Mouse (Mus musculus) embryonic facial prominence, embryonic 11.5 days (tissue): ENCODE measurements around the gene Smc3. TPM values are rescaled to one million over a fixed set of nuclear protein-coding genes. Genes with fewer than 3 reads are reported as not detected.
A peak's percentile ranks its signal among the peaks of the same experiment; 100 is the strongest.
"Not testable (repeated sequence)": the region's sequence is repeated elsewhere in the genome, so short reads cannot be mapped to it uniquely, and the experiment has no call there.

ENCODE experiments used
- ATAC-seq: fragments of 200-750 bp; cut with Nextera tagmentation; replicated peaks from 2 replicates; pipeline ENCODE4 v1.8.0; 2017; ENCODE audit warnings: low read depth; ENCODE audit not compliant: insufficient number of reproducible peaks, low FRiP score, low TSS enrichment
- DNase-seq: peaks from one replicate; pipeline ENCODE4 v3.0.0-alpha.2; 2015; ENCODE audit warnings: low spot score
- H3K27ac ChIP-seq: fragments of 300-500 bp; sonication (generic); replicated peaks from 2 replicates; pipeline ENCODE4 v1.5.1; 2014; ENCODE audit warnings: mild to moderate bottlenecking, low read depth, low read length, control low read depth
- H3K27me3 ChIP-seq: fragments of 300-500 bp; sonication (generic); 2 replicates; pipeline ENCODE4 v1.6.1; 2014; ENCODE audit warnings: mild to moderate bottlenecking, low read length, moderate library complexity, mixed read lengths; ENCODE audit not compliant: control insufficient read depth, insufficient read depth
- H3K36me3 ChIP-seq: fragments of 300-500 bp; sonication (generic); replicated peaks from 2 replicates; pipeline ENCODE4 v1.6.1; 2014; ENCODE audit warnings: low read depth, mild to moderate bottlenecking, low read length, moderate library complexity, mixed read lengths; ENCODE audit not compliant: control insufficient read depth, insufficient read depth
- H3K4me1 ChIP-seq: fragments of 300-500 bp; sonication (generic); 2 replicates; pipeline ENCODE4 v1.6.1; 2014; ENCODE audit warnings: low read length, mixed read lengths; ENCODE audit not compliant: control insufficient read depth, insufficient read depth
- H3K4me2 ChIP-seq: fragments of 300-500 bp; sonication (generic); 2 replicates; pipeline ENCODE4 v1.6.1; 2014; ENCODE audit warnings: low read depth, mild to moderate bottlenecking, control low read depth, low read length, moderate library complexity
- H3K4me3 ChIP-seq: fragments of 300-500 bp; sonication (generic); 2 replicates; pipeline ENCODE4 v1.5.1; 2014; ENCODE audit warnings: low read depth, low read length, control low read depth
- H3K9ac ChIP-seq: fragments of 300-500 bp; sonication (generic); replicated peaks from 2 replicates; pipeline ENCODE4 v1.6.1; 2014; ENCODE audit warnings: mild to moderate bottlenecking, control low read depth, low read length
- H3K9me3 ChIP-seq: fragments of 300-500 bp; sonication (generic); replicated peaks from 2 replicates; pipeline ENCODE4 v1.6.1; 2016; ENCODE audit warnings: mild to moderate bottlenecking, low read length, inconsistent platforms, mixed read lengths; ENCODE audit not compliant: control insufficient read depth
- WGBS: fragments of 180-500 bp; shearing (Covaris S2); extraction: QIAGEN DNeasy Blood & Tissue Kit; methylation state at CpG from one replicate; pipeline ENCODE4 v1.1.7; 2014; 5-methylcytosine and 5-hydroxymethylcytosine counted together
- polyA plus RNA-seq: library from polyadenylated mRNA; unstranded; fragments of >200 nt; fragmentation: Nextera tagmentation; extraction: Ambion mirVana; gene quantifications from 2 replicates; pipeline ENCODE4 v1.2.1, GENCODE M21; 2014

Smc3 gene
- polyA plus RNA-seq, 1 experiment from 2014 or later = 103 TPM

- H3K27me3 ChIP-seq = no peaks in the 10 kb centered on the region
- H3K9ac ChIP-seq = no peak overlapping the region
- no peaks in the 10 kb centered on the region for H3K4me1 ChIP-seq
- WGBS = 45% methylated on average over 10 of the region's 10 CpGs
- H3K27ac ChIP-seq = no peak overlapping the region
- no peaks in the 10 kb centered on the region for H3K9me3 ChIP-seq
- ATAC-seq (peak; percentile 77; the same call in 1 of the 2 replicates), DNase-seq (peak; percentile 88)
- no peak overlapping the region for H3K4me3 ChIP-seq
- H3K4me2 ChIP-seq = no peak overlapping the region
- H3K36me3 ChIP-seq = peaks cover 3% of the 10 kb centered on the region
Measured at GRCm38 (mm10) chr19:53648802-53649236, 48.6 kb downstream of the Smc3 start.

GRCm38 (mm10) chr19:53649361-53649760, 49.2 kb downstream of the Smc3 start:
- no peak overlapping the region for H3K4me2 ChIP-seq
- H3K9me3 ChIP-seq = no peaks in the 10 kb centered on the region
- no peaks in the 10 kb centered on the region for H3K27me3 ChIP-seq
- ATAC-seq = no peak
- no peak for DNase-seq
- no peak overlapping the region for H3K9ac ChIP-seq
- no peaks in the 10 kb centered on the region for H3K4me1 ChIP-seq
- no peak overlapping the region for H3K4me3 ChIP-seq
- WGBS = 84% methylated on average over 6 of the region's 6 CpGs
- H3K36me3 ChIP-seq = peaks cover under 1% of the 10 kb centered on the region
- no peak overlapping the region for H3K27ac ChIP-seq

- no peak for DNase-seq
- H3K4me1 ChIP-seq = no peaks in the 10 kb centered on the region
- no peak overlapping the region for H3K27ac ChIP-seq
- ATAC-seq = no peak
- WGBS = 60% methylated on average over 5 of the region's 5 CpGs
- H3K9me3 ChIP-seq = no peaks in the 10 kb centered on the region
- H3K4me2 ChIP-seq = no peak overlapping the region
- H3K4me3 ChIP-seq = no peak overlapping the region
- no peak overlapping the region for H3K9ac ChIP-seq
- H3K36me3 ChIP-seq = no peaks in the 10 kb centered on the region; the same call in none of the 2 replicates
- no peaks in the 10 kb centered on the region for H3K27me3 ChIP-seq
Measured at GRCm38 (mm10) chr19:53649802-53650201, 49.6 kb downstream of the Smc3 start.

DNA sequence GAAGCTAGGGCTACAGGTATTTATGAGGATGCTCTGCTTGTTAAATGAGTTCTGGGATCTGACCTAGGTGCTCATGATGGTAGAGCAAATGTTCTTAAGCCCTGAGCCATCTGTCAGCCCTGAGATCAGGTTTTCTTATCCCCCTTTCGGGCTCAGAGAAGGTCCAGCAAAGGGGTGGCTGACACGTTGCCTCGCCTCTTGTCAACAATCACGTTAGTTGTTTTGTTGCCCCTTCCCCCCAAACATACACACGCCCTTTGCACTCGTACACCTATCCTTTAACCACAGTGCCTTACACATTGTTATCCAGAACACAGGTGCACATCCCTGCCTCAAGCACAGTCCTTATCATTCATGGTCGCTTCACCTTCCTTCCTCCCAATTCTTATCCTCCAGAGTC, 50.7 kb downstream of the Smc3 start:
- H3K36me3 ChIP-seq = no peaks in the 10 kb centered on the region; the same call in 1 of the 2 replicates
- no peaks in the 10 kb centered on the region for H3K27me3 ChIP-seq
- no peaks in the 10 kb centered on the region for H3K4me1 ChIP-seq
- no peak overlapping the region for H3K4me3 ChIP-seq
- no peak overlapping the region for H3K27ac ChIP-seq
- ATAC-seq (no peak), DNase-seq (no peak)
- no peaks in the 10 kb centered on the region for H3K9me3 ChIP-seq
- no peak overlapping the region for H3K4me2 ChIP-seq
- H3K9ac ChIP-seq = no peak overlapping the region
- WGBS = 84% methylated on average over 7 of the region's 7 CpGs

- ATAC-seq (no peak; the same call in 1 of the 2 replicates), DNase-seq (no peak)
- H3K27me3 ChIP-seq = no peaks in the 10 kb centered on the region
- H3K36me3 ChIP-seq = no peaks in the 10 kb centered on the region
- H3K9me3 ChIP-seq = no peaks in the 10 kb centered on the region
- 67% methylated on average over 9 of the region's 9 CpGs for WGBS
- no peak overlapping the region for H3K4me2 ChIP-seq
- no peak overlapping the region for H3K27ac ChIP-seq
- no peak overlapping the region for H3K4me3 ChIP-seq
- H3K4me1 ChIP-seq = no peaks in the 10 kb centered on the region
- H3K9ac ChIP-seq = no peak overlapping the region
Measured at GRCm38 (mm10) chr19:53652267-53652666, 52.1 kb downstream of the Smc3 start.

DNA sequence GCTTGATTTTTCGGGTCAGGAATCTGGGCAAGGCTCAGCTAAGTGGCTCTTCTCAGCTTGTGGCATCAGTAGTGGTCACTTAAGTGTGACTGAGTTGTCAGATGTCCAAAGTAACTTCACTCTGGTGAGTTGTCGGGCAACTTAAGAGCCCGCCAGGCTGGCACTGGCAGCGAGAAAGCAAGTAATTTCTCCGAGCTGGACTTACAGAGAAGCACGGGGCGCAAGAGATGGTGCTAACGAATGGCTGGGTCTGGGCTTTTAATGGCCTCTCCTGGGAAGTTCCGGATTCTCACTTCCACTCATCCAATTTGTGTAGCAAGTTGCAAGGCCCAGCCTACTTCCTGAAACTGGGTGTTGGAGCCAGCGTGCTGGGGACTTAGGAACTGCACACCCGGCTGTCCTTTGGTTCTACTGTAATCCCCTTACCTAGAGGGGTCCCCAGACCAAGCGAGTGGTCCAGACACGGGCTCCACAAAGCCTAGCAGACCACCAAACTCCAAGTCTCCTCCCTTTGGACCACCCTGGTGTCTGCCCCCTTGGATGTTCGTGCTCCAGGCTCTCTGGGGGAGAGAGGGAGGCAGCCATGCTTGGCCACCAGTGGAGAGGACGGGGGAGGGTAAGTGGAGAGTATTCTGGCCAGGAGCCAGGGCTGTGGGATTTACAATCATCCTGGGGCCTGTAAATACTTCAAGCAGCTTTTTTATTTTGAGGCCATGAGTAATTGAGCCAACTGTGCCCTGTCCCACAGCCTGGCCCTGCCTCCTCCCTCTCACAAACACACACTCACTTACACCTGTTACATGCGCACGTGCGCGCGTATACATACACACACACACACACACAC, 53.6 kb downstream of the Smc3 start:
- Histone ChIP-seq H3K9ac (no peak overlapping the region), H3K27me3 (no peaks in the 10 kb centered on the region), H3K4me2 (no peak overlapping the region), H3K27ac (no peak overlapping the region), H3K9me3 (no peaks in the 10 kb centered on the region), H3K36me3 (no peaks in the 10 kb centered on the region), H3K4me3 (no peak overlapping the region), H3K4me1 (no peaks in the 10 kb centered on the region)
- peak; percentile 27 for DNase-seq
- ATAC-seq = 0 out of 2 replicates have a peak, but pooled peaks have one; percentile 36
- WGBS = 72% methylated on average over 20 of the region's 20 CpGs

DNA sequence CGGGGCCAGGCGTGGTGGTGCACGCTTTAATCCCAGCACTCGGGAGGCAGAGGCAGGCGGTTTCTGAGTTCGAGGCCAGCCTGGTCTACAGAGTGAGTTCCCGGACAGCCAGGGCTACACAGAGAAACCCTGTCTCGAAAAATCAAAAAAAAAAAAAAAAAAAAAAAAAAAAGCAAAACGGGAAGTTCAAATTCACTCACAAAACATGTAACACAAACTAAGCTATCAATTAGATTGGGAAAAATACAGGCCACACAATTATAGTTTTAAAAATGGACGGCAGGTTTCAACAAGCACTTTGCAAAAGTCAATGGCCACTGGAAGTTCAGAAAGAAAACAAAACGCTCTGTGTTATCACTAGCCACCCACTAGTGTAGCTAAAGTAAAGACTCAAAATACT, 56.2 kb downstream of the Smc3 start:
- not testable (repeated sequence) for H3K9ac ChIP-seq, H3K36me3 ChIP-seq, H3K27me3 ChIP-seq, DNase-seq, H3K4me1 ChIP-seq, H3K9me3 ChIP-seq, H3K4me2 ChIP-seq, H3K27ac ChIP-seq, ATAC-seq, H3K4me3 ChIP-seq
- 88% methylated on average over 11 of the region's 11 CpGs for WGBS

DNA sequence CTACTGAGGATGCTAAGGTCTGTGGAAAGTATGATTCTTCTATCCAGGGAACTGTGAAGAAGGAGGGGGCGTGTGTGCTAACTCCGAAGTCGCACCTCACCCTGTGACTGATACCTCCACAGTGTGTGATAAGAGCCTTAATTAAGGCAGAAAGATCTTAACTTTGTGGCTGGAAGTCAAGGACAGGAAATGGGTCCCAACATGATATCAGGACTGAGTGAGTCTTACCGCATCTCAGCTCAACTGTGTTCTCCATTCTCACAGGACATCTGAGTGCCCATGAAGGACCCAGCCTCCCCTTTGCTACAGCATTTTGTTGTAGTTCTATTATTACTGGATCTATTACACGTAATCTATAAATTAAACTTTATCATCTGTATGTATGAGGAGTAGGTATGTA, 57.2 kb downstream of the Smc3 start:
- no peak for ATAC-seq
- H3K9ac ChIP-seq = no peak overlapping the region

More for the DNA sequence above, 57.2 kb downstream of the Smc3 start:
- Histone ChIP-seq H3K27me3 (no peaks in the 10 kb centered on the region), H3K27ac (no peak overlapping the region), H3K4me2 (no peak overlapping the region), H3K36me3 (no peaks in the 10 kb centered on the region), H3K4me1 (no peaks in the 10 kb centered on the region), H3K9me3 (no peaks in the 10 kb centered on the region), H3K4me3 (no peak overlapping the region)
- no peak for DNase-seq
- 83% methylated on average over 5 of the region's 5 CpGs for WGBS
